Mouse (Mus musculus) MEL (cell line): ENCODE measurements around the gene Ube2h. TPM values are rescaled to one million over a fixed set of nuclear protein-coding genes. Genes with fewer than 3 reads are reported as not detected.

Experiments used
- DNase-seq: peaks from one replicate; pipeline ENCODE4 v3.0.0; 2011; ENCODE audit warnings: low read depth, low spot score
- H3K27ac ChIP-seq: 2 replicates; pipeline ENCODE4 v1.5.1; 2012; ENCODE audit warnings: low read depth, mild to moderate bottlenecking, control low read depth, low read length, moderate library complexity; ENCODE audit not compliant: control insufficient read depth
- H3K27me3 ChIP-seq, 2 experiments: fragments of 150-350 bp in 1 of 2; sonication (generic) in 1 of 2; 2 replicates each; pipeline ENCODE4 v1.6.1; 2012; ENCODE audit warnings: low read length in 2 of 2, mild to moderate bottlenecking in 2 of 2, improper control_type of control experiment in 1 of 2, moderate library complexity in 1 of 2; ENCODE audit not compliant: insufficient read depth in 2 of 2, control insufficient read depth in 1 of 2
- H3K36me3 ChIP-seq, 2 experiments: 2 replicates each; pipeline ENCODE4 v1.6.1; 2012 to 2014; ENCODE audit warnings: low read length in 2 of 2, improper control_type of control experiment in 1 of 2, inconsistent platforms in 1 of 2, mild to moderate bottlenecking in 1 of 2; ENCODE audit not compliant: insufficient read depth in 2 of 2, control insufficient read depth in 1 of 2
- H3K4me1 ChIP-seq, 2 experiments: fragments of 150-350 bp in 1 of 2; sonication (generic) in 1 of 2; 2 replicates each; pipeline ENCODE4 v1.6.1; 2012; ENCODE audit warnings: low read length in 2 of 2, improper control_type of control experiment in 1 of 2, mild to moderate bottlenecking in 1 of 2; ENCODE audit not compliant: insufficient read depth in 2 of 2, control insufficient read depth in 1 of 2
- H3K4me3 ChIP-seq, 2 experiments: fragments of 150-350 bp in 1 of 2; sonication (generic) in 1 of 2; 2 replicates each; pipeline ENCODE4 v1.5.1; 2012; ENCODE audit warnings: low read depth in 2 of 2, low read length in 2 of 2, mild to moderate bottlenecking in 2 of 2, moderate library complexity in 2 of 2, control low read depth in 1 of 2, improper control_type of control experiment in 1 of 2; ENCODE audit not compliant: control insufficient read depth in 1 of 2, insufficient read depth in 1 of 2
- H3K79me2 ChIP-seq: 2 replicates; pipeline ENCODE4 v1.6.1; 2012; ENCODE audit warnings: mild to moderate bottlenecking, low read length, moderate library complexity; ENCODE audit not compliant: control insufficient read depth, poor library complexity, insufficient read depth
- H3K9ac ChIP-seq: 2 replicates; pipeline ENCODE4 v1.6.1; 2012; ENCODE audit warnings: low read depth, mild to moderate bottlenecking, control low read depth, low read length, moderate library complexity; ENCODE audit not compliant: control insufficient read depth, poor library complexity, severe bottlenecking
- H3K9me3 ChIP-seq: fragments of 150-350 bp; sonication (generic); replicated peaks from 2 replicates; pipeline ENCODE4 v1.6.1; 2012; ENCODE audit warnings: mild to moderate bottlenecking, low read length, improper control_type of control experiment, moderate library complexity; ENCODE audit not compliant: insufficient read depth
- CHD1 ChIP-seq: IDR thresholded peaks from 2 replicates; pipeline ENCODE4 v1.6.1; 2012; ENCODE audit warnings: low read depth, mild to moderate bottlenecking, inconsistent platforms, low read length, improper control_type of control experiment
- CHD2 ChIP-seq: IDR thresholded peaks from 2 replicates; pipeline ENCODE4 v1.6.1; 2011; ENCODE audit warnings: low read length, improper control_type of control experiment
- EP300 ChIP-seq, 2 experiments: IDR thresholded peaks; 2 replicates each; pipeline ENCODE4 v1.6.1; 2011; ENCODE audit warnings: improper control_type of control experiment in 2 of 2, low read length in 2 of 2, low read depth in 1 of 2, mild to moderate bottlenecking in 1 of 2
- ETS1 ChIP-seq: IDR thresholded peaks from 2 replicates; pipeline ENCODE4 v1.6.1; 2012; ENCODE audit warnings: low read depth, mild to moderate bottlenecking, inconsistent platforms, low read length, improper control_type of control experiment, moderate library complexity
- GATA1 ChIP-seq: IDR thresholded peaks from 2 replicates; pipeline ENCODE4 v1.6.1; 2011; ENCODE audit warnings: low read depth, low read length, improper control_type of control experiment
- JUND ChIP-seq: IDR thresholded peaks from 2 replicates; pipeline ENCODE4 v1.6.1; 2011; ENCODE audit warnings: low read depth, mild to moderate bottlenecking, improper control_type of control experiment, low read length
- KAT2A ChIP-seq: conservative IDR thresholded peaks from 2 replicates; pipeline ENCODE4 v1.6.1; 2012; ENCODE audit warnings: low read depth, low read length, improper control_type of control experiment, inconsistent platforms
- MAFK ChIP-seq: IDR thresholded peaks from 2 replicates; pipeline ENCODE4 v1.6.1; 2011; ENCODE audit warnings: low read depth, mild to moderate bottlenecking, low read length, improper control_type of control experiment, borderline replicate concordance
- MAZ ChIP-seq: IDR thresholded peaks from 2 replicates; pipeline ENCODE4 v1.6.1; 2012; ENCODE audit warnings: low read depth, mild to moderate bottlenecking, inconsistent platforms, low read length, improper control_type of control experiment
- MEF2A ChIP-seq: IDR thresholded peaks from 2 replicates; pipeline ENCODE4 v1.6.1; 2014; ENCODE audit warnings: low read depth, mild to moderate bottlenecking, inconsistent platforms, low read length, improper control_type of control experiment; ENCODE audit not compliant: poor library complexity, insufficient replicate concordance, severe bottlenecking; ENCODE audit errors: extremely low read depth
- POLR2AphosphoS2 ChIP-seq: IDR thresholded peaks from 2 replicates; pipeline ENCODE4 v1.6.1; 2011; ENCODE audit warnings: low read length, improper control_type of control experiment
- POLR2AphosphoS5 ChIP-seq: IDR thresholded peaks from 2 replicates; pipeline ENCODE4 v1.6.1; 2012; ENCODE audit warnings: low read depth, borderline replicate concordance, mild to moderate bottlenecking, inconsistent platforms, low read length, moderate library complexity, mixed read lengths
- TCF12 ChIP-seq: IDR thresholded peaks from 2 replicates; pipeline ENCODE4 v1.6.1; 2014; ENCODE audit warnings: low read depth, mild to moderate bottlenecking, inconsistent platforms, low read length, improper control_type of control experiment, moderate library complexity
- USF1 ChIP-seq: IDR thresholded peaks from 2 replicates; pipeline ENCODE4 v1.6.1; 2014; ENCODE audit warnings: low read depth, mild to moderate bottlenecking, inconsistent platforms, low read length, improper control_type of control experiment, moderate library complexity
- ZC3H11A ChIP-seq: IDR thresholded peaks from 2 replicates; pipeline ENCODE4 v1.6.1; 2012; ENCODE audit warnings: low read depth, mild to moderate bottlenecking, inconsistent platforms, low read length, improper control_type of control experiment
- ZKSCAN1 ChIP-seq: IDR thresholded peaks from 2 replicates; pipeline ENCODE4 v1.6.1; 2012; ENCODE audit warnings: low read depth, mild to moderate bottlenecking, inconsistent platforms, low read length, improper control_type of control experiment, moderate library complexity
- ZNF384 ChIP-seq: IDR thresholded peaks from 2 replicates; pipeline ENCODE4 v1.6.1; 2012; ENCODE audit warnings: low read depth, mild to moderate bottlenecking, inconsistent platforms, low read length, improper control_type of control experiment
- polyA plus RNA-seq, 2 experiments: library from polyadenylated mRNA; stranded (reverse) in 1 of 2; unstranded in 1 of 2; fragments of >175 nt in 1 of 2; fragments of >200 nt in 1 of 2; gene quantifications; 2 replicates each; pipeline versions ENCODE4 v1.2.1 to v1.2.4; 2012; ENCODE audit warnings: low replicate concordance in 2 of 2, low read depth in 1 of 2; ENCODE audit not compliant: insufficient read length in 2 of 2, insufficient read depth in 1 of 2, missing spikeins in 1 of 2
- total RNA-seq: library from RNA; depleted of rRNA; stranded (reverse); fragments of 300-350 nt; gene quantifications from 2 replicates; pipeline ENCODE4 v1.2.3, GENCODE M21; 2012

Ube2h gene
- total and polyA plus RNA-seq, 3 experiments, result 4.2 to 7.4 TPM; not detected in 1

DNA sequence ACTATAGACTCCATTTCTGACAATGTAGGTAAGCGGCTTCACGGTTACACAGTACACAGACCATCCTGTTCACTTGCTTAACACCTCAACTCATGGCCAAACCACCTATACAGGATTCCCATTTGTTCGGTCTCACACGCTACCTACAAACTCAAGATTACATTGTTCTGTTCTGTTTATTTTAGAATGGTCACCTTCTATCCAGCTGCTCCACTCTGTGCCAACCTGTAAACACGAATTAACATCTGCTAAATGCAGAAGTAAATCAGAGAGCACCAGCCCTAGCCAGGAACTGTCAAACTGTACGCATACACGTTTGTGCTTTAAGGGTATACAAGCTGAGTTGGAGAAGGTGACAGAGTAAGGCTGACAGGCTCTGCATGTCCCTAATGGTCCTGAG, 27.5 kb downstream of the Ube2h start:
- H3K36me3 ChIP-seq, result peaks cover 0 to 20% of the 10 kb centered on the region in 2 experiments; a peak in 3 of 4 replicates
- H3K79me2 ChIP-seq, result no peaks in the 10 kb centered on the region
- no peaks in the 10 kb centered on the region for H3K27me3 ChIP-seq
- H3K4me1 ChIP-seq, result peaks cover 13 to 16% of the 10 kb centered on the region in 2 experiments
- no peak overlapping the region for H3K27ac ChIP-seq
- no peak overlapping the region for H3K9ac ChIP-seq
- no peak overlapping the region for H3K4me3 ChIP-seq
- TF ChIP-seq JUND, result no peak
- TF ChIP-seq POLR2AphosphoS5, result no peak
- DNase-seq, result no peak
- no peaks in the 10 kb centered on the region for H3K9me3 ChIP-seq

GRCm38 (mm10) chr6:30276375-30276774, 28.0 kb downstream of the Ube2h start:
- no peaks in the 10 kb centered on the region for H3K27me3 ChIP-seq
- H3K27ac ChIP-seq, result no peak overlapping the region
- peak; percentile 21 for DNase-seq
- no peak overlapping the region for H3K4me3 ChIP-seq
- no peaks in the 10 kb centered on the region for H3K79me2 ChIP-seq
- H3K36me3 ChIP-seq, result peaks cover 0 to 20% of the 10 kb centered on the region in 2 experiments; a peak in 3 of 4 replicates
- peaks cover 13 to 16% of the 10 kb centered on the region in 2 experiments for H3K4me1 ChIP-seq
- TF ChIP-seq KAT2A, result no peak
- TF ChIP-seq MAFK, result no peak
- TF ChIP-seq USF1, result 0 out of 2 replicates have a peak, but pooled peaks have one; percentile 24
- TF ChIP-seq POLR2AphosphoS2, result no peak
- TF ChIP-seq, all 39 proteins: peak for 1
- Histone ChIP-seq H3K9ac (no peak overlapping the region), H3K9me3 (no peaks in the 10 kb centered on the region)

- H3K27me3 ChIP-seq, result no peaks in the 10 kb centered on the region
- H3K9ac ChIP-seq, result no peak overlapping the region
- TF ChIP-seq KAT2A, result no peak
- no peak for TF ChIP-seq MAZ
- TF ChIP-seq MAFK, result no peak
- no peak for TF ChIP-seq MEF2A
- TF ChIP-seq ZC3H11A, result no peak
- no peak for TF ChIP-seq CHD2
- no peak for TF ChIP-seq ZKSCAN1
- peak; percentile 14 to 49; a peak in 2 of 4 replicates for TF ChIP-seq EP300 (IDR thresholded peaks at IDR 0.05; ENCODE audit: low read depth in 1 of 2, low read length in 2 of 2)
- TF ChIP-seq CHD1, result no peak
- peak; percentile 72 for TF ChIP-seq ETS1
- TF ChIP-seq TCF12, result peak; percentile 43; the same call in 1 of the 2 replicates
- 0 out of 2 replicates have a peak, but pooled peaks have one; percentile 35 for TF ChIP-seq GATA1
- TF ChIP-seq ZNF384, result peak; percentile 95
- TF ChIP-seq, all 39 proteins: peak for 5
- peak; percentile 59 for DNase-seq
- H3K4me3 ChIP-seq, result no peak overlapping the region
- H3K79me2 ChIP-seq, result no peaks in the 10 kb centered on the region
- no peaks in the 10 kb centered on the region for H3K9me3 ChIP-seq
- H3K4me1 ChIP-seq, result peaks cover 13 to 16% of the 10 kb centered on the region in 2 experiments
- peak overlapping the region; percentile 34; the same call in 1 of the 2 replicates for H3K27ac ChIP-seq
- peaks cover 0 to 20% of the 10 kb centered on the region in 2 experiments; a peak in 3 of 4 replicates for H3K36me3 ChIP-seq
Observed at GRCm38 (mm10) chr6:30275159-30275847, 29.0 kb downstream of the Ube2h start.
